Mouse (Mus musculus) midbrain, embryonic 14.5 days (tissue): ENCODE data around the gene Gaa. TPM values are rescaled to one million over a fixed set of nuclear protein-coding genes. Genes with fewer than 3 reads are reported as not detected.
A peak's percentile ranks its signal among the peaks of the same experiment; 100 is the strongest.
"Not testable (repeated sequence)": the region's sequence is repeated elsewhere in the genome, so short reads cannot be mapped to it uniquely, and the experiment has no call there.

Experiments used
- ATAC-seq: fragments of 200-750 bp; cut with Nextera tagmentation; 2 replicates; pipeline ENCODE4 v1.8.0; 2017; ENCODE audit warnings: moderate number of reproducible peaks, moderate library complexity; ENCODE audit not compliant: low FRiP score, low TSS enrichment
- DNase-seq: peaks from one replicate; pipeline ENCODE4 v3.0.0-alpha.2; 2015
- H3K27ac ChIP-seq: fragments of 300-500 bp; sonication (generic); replicated peaks from 2 replicates; pipeline ENCODE4 v1.5.1; 2014; ENCODE audit warnings: mild to moderate bottlenecking, low read depth, low read length, moderate library complexity
- H3K27me3 ChIP-seq: fragments of 300-500 bp; sonication (generic); 2 replicates; pipeline ENCODE4 v1.6.1; 2014; ENCODE audit warnings: low read length, control low read depth, mixed read lengths; ENCODE audit not compliant: control insufficient read depth, insufficient read depth
- H3K36me3 ChIP-seq: fragments of 300-500 bp; sonication (generic); 2 replicates; pipeline ENCODE4 v1.6.1; 2014; ENCODE audit warnings: low read length, control low read depth; ENCODE audit not compliant: control insufficient read depth, insufficient read depth
- H3K4me1 ChIP-seq: fragments of 300-500 bp; sonication (generic); 2 replicates; pipeline ENCODE4 v1.6.1; 2014; ENCODE audit warnings: mild to moderate bottlenecking, antibody characterized with exemption, low read length, control low read depth; ENCODE audit not compliant: control insufficient read depth, insufficient read depth
- H3K4me2 ChIP-seq: fragments of 300-500 bp; sonication (generic); 2 replicates; pipeline ENCODE4 v1.6.1; 2014; ENCODE audit warnings: mild to moderate bottlenecking, low read length, moderate library complexity
- H3K4me3 ChIP-seq: fragments of 300-500 bp; sonication (generic); replicated peaks from 2 replicates; pipeline ENCODE4 v1.5.1; 2014; ENCODE audit warnings: low read depth, low read length
- H3K9ac ChIP-seq: fragments of 300-500 bp; sonication (generic); replicated peaks from 2 replicates; pipeline ENCODE4 v1.6.1; 2014; ENCODE audit warnings: mild to moderate bottlenecking, low read length, moderate library complexity
- H3K9me3 ChIP-seq: fragments of 300-500 bp; sonication (generic); 2 replicates; pipeline ENCODE4 v1.6.1; 2016; ENCODE audit warnings: low read length, control low read depth, mixed read lengths; ENCODE audit not compliant: control insufficient read depth
- WGBS: fragments of 180-500 bp; shearing (Covaris S2); extraction: QIAGEN DNeasy Blood & Tissue Kit; methylation state at CpG from one replicate; pipeline ENCODE4 v1.1.7; 2014; 5-methylcytosine and 5-hydroxymethylcytosine counted together
- polyA plus RNA-seq: library from polyadenylated mRNA; unstranded; fragments of >200 nt; fragmentation: Nextera tagmentation; extraction: Ambion mirVana; gene quantifications from 2 replicates; pipeline ENCODE4 v1.2.1, GENCODE M21; 2014

Gene Gaa
- polyA plus RNA-seq, 1 experiment from 2014 or later: 58.6 TPM

GRCm38 (mm10) chr11:119259977-119260376 lies 7.7 kb upstream of the Gaa start:
- Histone ChIP-seq H3K9ac (no peak overlapping the region), H3K4me3 (no peak overlapping the region), H3K4me2 (no peak overlapping the region), H3K27me3 (no peaks in the 10 kb centered on the region), H3K27ac (no peak overlapping the region), H3K4me1 (no peaks in the 10 kb centered on the region), H3K36me3 (peaks cover 9% of the 10 kb centered on the region; the same call in 1 of the 2 replicates), H3K9me3 (no peaks in the 10 kb centered on the region)
- WGBS: 90% methylated on average over 8 of the region's 8 CpGs
- no peak for DNase-seq
- ATAC-seq: no peak

- no peaks in the 10 kb centered on the region for H3K9me3 ChIP-seq
- peaks cover 13% of the 10 kb centered on the region for H3K4me1 ChIP-seq
- no peak for DNase-seq
- WGBS: 93% methylated on average over 13 of the region's 13 CpGs
- no peak for ATAC-seq
- no peak overlapping the region for H3K4me2 ChIP-seq
- H3K36me3 ChIP-seq: peaks cover 9% of the 10 kb centered on the region; the same call in 1 of the 2 replicates
- H3K4me3 ChIP-seq: no peak overlapping the region
- H3K27ac ChIP-seq: no peak overlapping the region
- H3K9ac ChIP-seq: no peak overlapping the region
- no peaks in the 10 kb centered on the region for H3K27me3 ChIP-seq
These were observed 3.3 kb upstream of the Gaa start for GRCm38 (mm10) chr11:119264413-119264812.

GRCm38 (mm10) chr11:119265811-119266210 lies 1.9 kb upstream of the Gaa start:
- DNase-seq (no peak), ATAC-seq (no peak)
- Histone ChIP-seq H3K9ac (no peak overlapping the region), H3K27me3 (no peaks in the 10 kb centered on the region), H3K4me3 (no peak overlapping the region), H3K27ac (no peak overlapping the region), H3K36me3 (peaks cover 8% of the 10 kb centered on the region; the same call in 1 of the 2 replicates), H3K4me2 (no peak overlapping the region), H3K9me3 (no peaks in the 10 kb centered on the region), H3K4me1 (peaks cover 13% of the 10 kb centered on the region)
- WGBS: 76% methylated on average over 7 of the region's 7 CpGs

DNA sequence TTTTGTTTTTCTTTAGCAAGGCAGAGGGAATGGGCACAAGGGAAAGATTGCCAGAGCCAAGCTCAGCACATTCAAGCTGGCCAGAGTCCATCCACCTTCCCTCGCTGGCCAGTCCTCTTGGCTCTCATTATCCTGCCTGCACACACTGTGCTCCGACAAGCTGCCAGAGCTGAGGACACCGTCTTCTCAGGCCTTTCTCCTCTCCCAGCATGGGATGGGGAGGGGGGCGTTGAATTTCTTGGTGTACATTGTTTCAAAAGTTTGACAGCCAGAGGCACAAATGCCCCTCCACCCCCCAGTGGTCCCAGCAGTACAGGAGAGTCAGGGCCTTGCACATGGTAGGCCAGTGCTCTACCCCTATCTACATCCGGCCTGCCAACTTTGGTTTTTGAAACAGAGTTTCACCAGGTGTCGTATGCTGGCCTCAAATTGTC lies 429 bp upstream of the Gaa start:
- H3K4me1 ChIP-seq: peaks cover 13% of the 10 kb centered on the region
- DNase-seq (no peak), ATAC-seq (peak; percentile 25; the same call in 1 of the 2 replicates)
- H3K9ac ChIP-seq: no peak overlapping the region
- no peak overlapping the region for H3K4me3 ChIP-seq
- no peaks in the 10 kb centered on the region for H3K27me3 ChIP-seq
- WGBS: 44% methylated on average over 6 of the region's 6 CpGs
- H3K9me3 ChIP-seq: no peaks in the 10 kb centered on the region
- H3K27ac ChIP-seq: peak overlapping the region; percentile 32; the same call in 1 of the 2 replicates
- H3K4me2 ChIP-seq: peak overlapping the region; percentile 84
- H3K36me3 ChIP-seq: peaks cover 14% of the 10 kb centered on the region

GRCm38 (mm10) chr11:119268557-119269195 lies 989 bp downstream of the Gaa start:
- Histone ChIP-seq H3K27me3 (no peaks in the 10 kb centered on the region), H3K27ac (no peak overlapping the region), H3K9me3 (no peaks in the 10 kb centered on the region), H3K4me2 (peak overlapping the region; percentile 84), H3K36me3 (peaks cover 24% of the 10 kb centered on the region), H3K9ac (peak overlapping the region; percentile 76), H3K4me1 (peaks cover 13% of the 10 kb centered on the region), H3K4me3 (peak overlapping the region; percentile 64)
- WGBS: 72% methylated on average over 16 of the region's 16 CpGs
- DNase-seq: peak; percentile 42
- no peak for ATAC-seq

- H3K9ac ChIP-seq, ATAC-seq, H3K4me1 ChIP-seq, DNase-seq, H3K27me3 ChIP-seq, H3K4me2 ChIP-seq, H3K27ac ChIP-seq, H3K4me3 ChIP-seq, H3K9me3 ChIP-seq: not testable (repeated sequence)
- H3K36me3 ChIP-seq: peaks cover 46% of the 10 kb centered on the region
- WGBS: 54% methylated on average over 3 of the region's 3 CpGs
These were observed 4.8 kb downstream of the Gaa start for GRCm38 (mm10) chr11:119272492-119272891.

DNA sequence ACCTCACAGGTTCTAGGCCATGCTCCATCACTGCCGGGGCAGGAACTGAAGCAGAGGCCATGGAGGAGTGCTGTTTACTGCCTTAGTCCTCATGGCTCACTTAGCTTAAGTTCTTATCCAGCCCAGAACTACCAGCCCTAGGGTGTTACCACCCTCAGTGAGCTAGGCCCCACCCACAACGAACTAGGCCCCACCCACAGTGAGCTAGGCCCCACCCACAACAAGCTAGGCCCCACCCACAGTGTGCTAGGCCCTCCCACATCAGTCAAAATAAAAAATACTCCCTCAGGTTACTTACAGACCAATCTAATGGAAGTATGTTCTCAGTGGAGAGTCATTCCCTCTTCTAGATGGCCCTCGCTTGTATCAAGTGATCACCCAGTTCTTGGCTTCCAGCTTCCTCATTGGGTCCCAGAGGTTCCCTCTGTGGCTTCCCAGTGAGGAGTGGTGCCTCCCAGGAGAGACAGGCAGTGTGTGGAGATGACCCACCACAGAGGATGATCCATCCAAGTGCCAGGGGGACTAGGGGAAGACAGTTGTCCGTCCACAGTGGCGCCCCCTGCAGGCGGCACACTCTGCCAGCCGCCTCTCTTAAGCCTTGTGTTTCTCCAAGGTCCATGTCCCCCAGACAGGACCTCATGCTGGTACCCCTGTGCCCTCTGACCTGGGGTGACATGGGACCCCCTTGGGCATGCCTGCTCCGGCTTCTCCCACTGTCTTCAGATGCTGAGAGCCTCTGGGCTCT lies 5.7 kb downstream of the Gaa start:
- Histone ChIP-seq H3K9me3 (no peaks in the 10 kb centered on the region), H3K27me3 (no peaks in the 10 kb centered on the region), H3K27ac (no peak overlapping the region), H3K9ac (no peak overlapping the region), H3K4me3 (no peak overlapping the region), H3K4me1 (peaks cover 8% of the 10 kb centered on the region), H3K4me2 (no peak overlapping the region), H3K36me3 (peaks cover 48% of the 10 kb centered on the region)
- no peak for ATAC-seq
- WGBS: 90% methylated on average over 8 of the region's 8 CpGs
- DNase-seq: no peak

DNA sequence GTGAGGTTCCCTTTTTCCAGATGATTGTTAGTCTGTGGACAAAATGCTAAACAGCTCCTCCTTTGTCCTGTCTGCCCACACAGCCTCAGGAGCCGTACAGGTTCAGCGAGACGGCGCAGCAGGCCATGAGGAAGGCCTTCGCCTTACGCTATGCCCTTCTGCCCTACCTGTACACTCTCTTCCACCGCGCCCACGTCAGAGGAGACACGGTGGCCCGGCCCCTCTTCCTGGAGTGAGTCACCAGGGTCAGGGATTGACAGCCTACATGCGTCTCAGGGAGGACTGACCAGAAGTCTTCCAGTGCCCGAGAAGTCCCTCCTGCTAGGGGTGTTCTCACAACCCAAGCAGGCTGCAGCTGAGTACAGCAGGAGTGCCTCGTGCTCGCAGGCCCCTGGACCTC lies 13.3 kb downstream of the Gaa start:
- no peak overlapping the region for H3K27ac ChIP-seq
- 83% methylated on average over 15 of the region's 15 CpGs for WGBS
- H3K4me3 ChIP-seq: no peak overlapping the region
- no peaks in the 10 kb centered on the region for H3K27me3 ChIP-seq
- ATAC-seq: no peak
- peaks cover 66% of the 10 kb centered on the region for H3K36me3 ChIP-seq
- no peak overlapping the region for H3K9ac ChIP-seq
- H3K4me2 ChIP-seq: no peak overlapping the region
- no peak for DNase-seq
- H3K4me1 ChIP-seq: no peaks in the 10 kb centered on the region
- no peaks in the 10 kb centered on the region for H3K9me3 ChIP-seq
